Mouse (Mus musculus) urinary bladder, postnatal 14 days (tissue): ENCODE measurements around the gene Cacna1b.

Experiments used
- DNase-seq: peaks from one replicate; pipeline ENCODE4 v3.0.0; 2021; ENCODE audit warnings: low spot score

Cacna1b gene

GRCm38 (mm10) chr2:24646452-24647146, 116.4 kb downstream of the Cacna1b start:
- DNase-seq, result no peak

DNA sequence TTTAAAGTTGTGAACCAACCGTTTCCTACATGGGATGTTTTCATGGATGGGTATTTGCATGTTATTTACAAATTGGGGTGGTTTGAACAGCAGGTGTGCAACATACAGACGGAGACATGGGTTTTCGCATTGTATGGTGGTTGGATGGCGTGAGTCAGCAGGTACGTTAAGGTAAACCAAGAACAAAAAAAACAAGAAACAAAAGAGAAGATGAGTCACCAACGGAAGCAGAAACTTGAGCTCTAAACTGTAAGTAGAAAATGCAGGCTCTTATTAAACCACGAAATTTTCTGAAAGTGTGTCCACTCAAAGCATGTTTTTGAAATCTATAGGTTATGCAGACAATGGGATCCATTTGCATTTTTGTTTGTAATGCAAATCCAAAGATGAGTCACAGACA, 120.1 kb downstream of the Cacna1b start:
- DNase-seq, result no peak

DNA sequence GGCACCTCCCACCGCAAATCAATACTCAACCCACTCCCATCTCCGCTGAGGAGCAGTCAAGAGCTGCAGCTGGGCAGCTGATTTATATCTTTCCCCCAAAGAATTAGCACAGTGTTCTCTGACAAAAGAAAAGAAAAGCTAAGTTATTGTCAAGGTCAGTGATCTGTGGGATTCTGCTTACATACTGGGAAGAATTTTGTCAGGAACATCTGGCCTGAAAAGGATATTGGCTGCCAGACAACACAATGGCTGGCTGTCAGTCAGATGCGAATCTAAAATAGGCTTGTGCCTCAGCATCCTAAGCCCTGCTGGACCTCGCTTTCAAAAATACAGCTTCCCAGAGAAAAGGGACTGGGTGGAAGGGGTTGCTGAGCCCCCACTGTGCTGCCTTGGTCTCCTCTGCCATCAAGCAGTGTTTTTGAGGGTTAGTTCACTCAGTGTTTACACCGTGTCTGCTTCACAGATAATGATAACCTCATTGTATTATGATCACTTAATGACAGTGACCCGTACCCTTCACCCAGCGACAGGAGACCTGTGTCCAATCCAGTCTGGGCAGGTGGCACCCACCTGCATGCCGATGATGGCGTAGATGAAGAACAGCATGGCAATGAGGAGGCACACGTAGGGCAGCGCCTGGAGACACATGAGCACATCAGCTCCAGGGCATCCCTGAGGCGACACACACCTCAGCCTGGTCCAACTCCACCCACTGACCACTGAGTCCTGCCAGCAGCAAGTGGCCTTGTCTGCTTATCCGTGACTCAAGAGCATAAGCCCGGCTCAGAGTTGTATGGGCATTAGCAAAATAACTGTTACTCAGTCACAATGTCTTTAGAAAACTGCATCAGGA, 124.6 kb downstream of the Cacna1b start:
- DNase-seq, result no peak

- peak; percentile 6 for DNase-seq
Observed at GRCm38 (mm10) chr2:24633645-24634044, 129.3 kb downstream of the Cacna1b start.

- no peak for DNase-seq
Observed at GRCm38 (mm10) chr2:24617141-24617540, 145.8 kb downstream of the Cacna1b start.

- no peak for DNase-seq
Observed at GRCm38 (mm10) chr2:24609789-24610188, 153.2 kb downstream of the Cacna1b start.

DNA sequence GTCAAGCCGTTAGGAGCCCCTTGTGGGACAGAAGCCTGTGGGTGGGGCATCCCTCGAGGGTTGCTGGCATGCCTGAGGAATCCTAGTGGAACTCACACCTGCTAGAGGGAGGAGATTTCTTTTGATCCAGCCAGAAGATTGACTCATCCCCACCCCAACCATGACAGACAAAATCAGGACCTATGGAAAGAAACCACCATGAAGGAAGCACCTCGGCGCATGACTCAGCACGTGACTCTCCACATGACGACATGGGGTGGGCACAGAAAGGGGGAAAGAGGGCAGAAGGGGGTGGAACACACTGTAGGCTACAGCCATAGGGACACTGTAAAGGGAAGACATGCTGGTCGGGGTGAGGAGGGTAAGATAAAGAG, 154.2 kb downstream of the Cacna1b start:
- DNase-seq, result no peak

DNA sequence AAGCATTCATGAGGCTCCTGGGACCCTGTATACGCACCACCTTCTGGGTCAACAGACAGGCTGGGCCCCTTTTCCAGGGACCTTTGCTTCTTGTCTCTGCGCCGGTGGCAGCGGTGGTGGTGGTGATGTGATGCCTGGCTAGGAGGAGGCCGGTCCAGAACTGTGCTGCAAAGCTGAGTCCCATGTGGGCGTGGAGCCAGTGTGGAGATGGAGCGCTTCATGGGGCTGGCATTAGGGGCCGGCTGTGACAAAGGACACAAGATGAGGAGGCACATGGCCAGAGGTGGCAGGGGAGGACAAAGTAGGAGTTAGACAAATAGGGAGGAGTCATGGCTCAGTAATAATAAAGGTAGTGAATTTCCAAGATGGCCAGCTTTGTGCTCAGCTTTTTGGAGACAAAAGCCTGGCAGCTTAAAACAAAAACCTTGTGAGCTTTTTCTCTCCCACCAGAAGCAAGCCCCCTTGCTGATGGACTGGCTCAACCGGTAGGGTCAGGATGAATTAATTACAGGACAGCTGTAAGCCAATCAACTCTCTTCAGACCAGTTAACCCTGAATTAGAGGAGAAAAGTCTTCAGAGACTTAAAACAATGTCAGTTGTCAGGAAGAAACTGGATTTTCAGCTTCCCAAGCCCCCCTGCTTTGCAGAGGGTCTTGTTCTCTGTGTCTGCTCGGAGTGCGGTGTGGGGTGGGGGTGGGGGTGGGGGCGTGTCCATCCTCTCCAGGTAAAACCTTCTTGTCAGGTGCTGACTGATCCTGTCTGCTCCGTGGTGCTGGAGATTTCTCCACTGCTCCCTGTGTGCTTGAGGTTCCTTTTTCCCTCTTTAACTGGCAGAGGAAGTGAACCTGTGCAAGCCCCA, 154.8 kb downstream of the Cacna1b start:
- DNase-seq, result no peak

- no peak for DNase-seq
Observed at GRCm38 (mm10) chr2:24606531-24606930, 156.4 kb downstream of the Cacna1b start.

DNA sequence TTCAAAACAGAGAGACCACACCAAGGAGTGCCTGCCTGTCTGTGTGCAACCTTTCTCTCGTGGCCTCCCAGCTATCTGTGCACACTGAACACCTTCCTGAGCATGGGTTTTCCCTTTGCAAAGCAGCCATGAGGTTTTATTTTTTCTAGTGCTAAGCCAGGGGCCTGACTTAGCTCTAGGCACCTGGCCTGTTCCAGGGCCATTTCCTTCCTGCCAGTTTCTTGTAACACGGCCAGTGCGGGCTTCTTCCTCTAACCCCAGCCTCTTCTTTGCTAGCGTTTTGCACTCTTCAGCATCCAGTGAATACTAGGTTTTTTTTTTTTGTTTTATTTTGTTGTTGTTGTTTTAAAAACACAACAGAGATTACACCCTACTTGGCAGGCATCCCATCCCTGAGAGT, 157.9 kb downstream of the Cacna1b start:
- DNase-seq, result no peak

DNA sequence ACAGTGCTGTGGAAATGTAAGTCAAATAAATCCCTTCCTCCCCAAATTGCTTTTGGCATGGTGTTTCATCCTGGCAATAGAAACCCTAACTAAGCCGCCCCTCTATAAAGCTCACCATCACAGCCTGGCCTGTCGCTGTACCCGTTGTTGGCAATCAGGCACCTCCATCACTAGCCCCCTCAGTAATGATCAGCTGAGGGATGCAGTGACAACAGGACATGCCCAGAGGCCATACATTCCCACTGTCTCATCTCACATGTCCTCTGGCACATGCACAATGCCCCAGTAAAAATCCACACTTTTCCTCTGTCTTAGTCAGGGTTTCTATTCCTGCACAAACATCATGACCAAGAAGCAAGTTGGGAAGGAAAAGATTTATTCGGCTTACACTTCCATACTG, 173.5 kb downstream of the Cacna1b start:
- no peak for DNase-seq

- no peak for DNase-seq
Observed at GRCm38 (mm10) chr2:24587999-24588398, 175.0 kb downstream of the Cacna1b start.

DNA sequence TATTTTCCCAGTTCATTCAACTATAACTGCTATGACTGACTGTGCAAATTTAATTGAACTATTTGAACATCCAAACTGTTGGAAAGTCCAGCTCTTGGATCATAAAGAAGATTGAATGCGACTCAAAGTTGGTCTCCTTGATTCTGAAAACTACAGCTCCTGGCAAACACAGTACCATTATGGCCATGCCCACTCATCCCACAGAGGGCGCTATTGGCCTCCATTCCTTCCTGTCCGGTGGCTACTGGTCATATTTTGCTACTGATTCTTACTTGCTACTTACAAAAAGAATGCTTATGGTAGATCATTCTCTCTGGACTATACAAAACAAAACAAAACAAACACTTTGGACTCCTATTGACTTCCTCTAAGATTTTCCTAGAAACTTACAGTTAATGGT, 188.3 kb downstream of the Cacna1b start:
- DNase-seq, result peak; percentile 56

DNA sequence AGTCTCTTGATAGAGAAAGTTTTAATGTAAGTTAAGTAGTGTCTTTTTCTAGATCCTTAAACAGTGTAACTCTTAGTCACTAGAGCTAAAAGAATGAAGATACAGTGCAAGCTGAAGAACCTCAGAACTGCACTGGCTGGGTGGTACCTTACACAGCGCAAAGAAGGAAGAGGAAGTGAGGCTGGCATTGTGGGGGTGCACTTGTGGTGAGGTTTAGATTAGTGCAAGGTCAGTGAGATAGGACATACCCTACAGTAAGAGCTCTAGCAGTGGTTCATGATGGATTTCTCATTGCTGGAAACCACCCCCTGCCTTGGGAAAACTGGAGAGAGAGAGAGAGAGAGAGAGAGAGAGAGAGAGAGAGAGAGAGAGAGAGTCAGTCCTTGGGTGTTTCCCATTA, 192.0 kb downstream of the Cacna1b start:
- DNase-seq, result no peak

GRCm38 (mm10) chr2:24568555-24568954, 194.4 kb downstream of the Cacna1b start:
- DNase-seq, result peak; percentile 13

DNA sequence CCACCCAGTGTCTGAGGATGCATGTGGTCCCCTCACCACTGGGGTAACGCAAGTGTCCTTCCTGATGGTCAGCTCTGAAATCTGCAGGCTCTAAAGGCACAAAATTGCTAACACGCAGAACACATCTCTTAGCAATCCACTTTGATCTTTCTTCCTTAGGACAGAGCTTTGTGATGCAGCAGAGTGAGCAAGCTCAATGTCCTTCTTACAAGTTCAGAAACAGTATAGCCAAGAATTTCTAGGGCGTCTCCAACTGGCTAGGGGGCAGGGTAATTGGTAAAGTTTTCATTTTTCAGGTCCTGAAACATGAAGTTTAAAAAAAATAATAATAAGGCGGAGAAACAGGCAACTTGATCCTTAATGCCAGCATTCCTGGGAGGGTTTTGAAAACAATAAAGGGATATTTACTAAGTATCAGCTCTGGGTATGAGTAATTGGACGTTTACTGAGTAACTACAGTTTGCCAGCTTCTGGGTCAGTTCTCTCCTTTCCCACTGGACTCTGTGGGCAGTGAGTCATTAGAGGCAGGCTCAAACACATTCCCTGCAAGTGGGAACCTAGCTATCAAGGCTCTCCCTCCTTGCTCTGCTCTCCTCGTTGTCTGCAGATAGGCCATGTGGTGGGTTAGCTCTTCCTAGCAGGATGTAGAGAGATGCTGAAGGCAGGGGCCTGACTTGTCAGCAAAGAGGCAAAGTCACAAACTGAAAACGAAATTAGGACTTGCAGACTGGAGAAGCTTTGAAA, 200.2 kb downstream of the Cacna1b start:
- DNase-seq, result peak; percentile 83

GRCm38 (mm10) chr2:24561946-24562345, 201.0 kb downstream of the Cacna1b start:
- DNase-seq, result no peak

- no peak for DNase-seq
Observed at GRCm38 (mm10) chr2:24560201-24560600, 202.8 kb downstream of the Cacna1b start.

DNA sequence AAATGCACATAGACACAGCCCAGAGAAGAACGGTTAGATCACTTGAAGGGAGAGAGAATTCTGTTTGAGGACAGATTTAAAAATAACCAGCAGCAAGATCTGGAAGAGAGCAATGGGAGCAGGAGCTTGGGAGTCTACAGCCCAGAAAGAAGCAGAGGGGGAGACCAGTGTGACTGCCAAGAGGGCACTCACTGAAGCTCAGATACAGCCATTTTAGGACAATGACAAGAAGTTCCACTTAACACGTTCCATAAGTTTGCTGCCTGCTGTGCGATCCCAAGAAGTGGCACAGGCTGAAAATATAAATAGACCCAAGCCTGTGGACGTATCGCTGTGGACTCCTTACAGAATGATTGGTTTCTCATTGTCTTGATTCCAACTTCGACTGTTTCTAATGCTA, 206.6 kb downstream of the Cacna1b start:
- DNase-seq, result no peak

DNA sequence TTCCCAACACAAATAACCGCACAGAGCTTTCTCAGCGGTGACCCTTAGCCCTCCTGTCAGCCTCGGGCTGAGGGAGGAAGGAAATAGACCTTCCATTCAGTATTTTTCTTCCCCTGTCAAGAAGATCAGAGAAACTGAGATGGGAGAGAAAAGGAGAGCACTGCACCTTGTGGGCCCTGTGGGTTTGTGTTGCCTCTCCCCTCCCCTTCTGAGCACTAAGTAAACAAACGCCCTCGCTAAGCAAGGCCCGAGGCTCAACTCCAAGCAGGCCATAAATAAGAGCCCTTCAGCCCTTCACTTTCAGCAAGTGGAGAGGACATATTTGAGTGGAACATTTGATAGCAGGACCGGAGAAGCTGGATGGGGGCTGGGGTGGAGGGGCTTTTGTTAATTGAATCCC, 209.0 kb downstream of the Cacna1b start:
- DNase-seq, result no peak
